Mouse (Mus musculus) kidney, embryonic 14.5 days (tissue): ENCODE measurements around the gene Taf13. TPM values are rescaled to one million over a fixed set of nuclear protein-coding genes. Genes with fewer than 3 reads are reported as not detected.

Experiments
- ATAC-seq: fragments of 200-750 bp; cut with Nextera tagmentation; 2 replicates; pipeline ENCODE4 v1.8.0; 2017; ENCODE audit warnings: moderate number of reproducible peaks, mild to moderate bottlenecking, moderate TSS enrichment, moderate library complexity; ENCODE audit not compliant: low FRiP score, low TSS enrichment
- H3K27ac ChIP-seq: fragments of 300-500 bp; sonication (generic); 2 replicates; pipeline ENCODE4 v1.5.1; 2014; ENCODE audit warnings: low read depth, mild to moderate bottlenecking, low read length, moderate library complexity, mixed read lengths
- H3K27me3 ChIP-seq: fragments of 300-500 bp; sonication (generic); 2 replicates; pipeline ENCODE4 v1.6.1; 2014; ENCODE audit warnings: mild to moderate bottlenecking, low read length; ENCODE audit not compliant: control insufficient read depth, insufficient read depth
- H3K36me3 ChIP-seq: fragments of 300-500 bp; sonication (generic); 2 replicates; pipeline ENCODE4 v1.6.1; 2014; ENCODE audit warnings: low read length, mixed read lengths; ENCODE audit not compliant: control insufficient read depth, insufficient read depth
- H3K4me1 ChIP-seq: fragments of 300-500 bp; sonication (generic); 2 replicates; pipeline ENCODE4 v1.6.1; 2014; ENCODE audit warnings: low read length, mixed read lengths; ENCODE audit not compliant: control insufficient read depth, insufficient read depth
- H3K4me2 ChIP-seq: fragments of 300-500 bp; sonication (generic); replicated peaks from 2 replicates; pipeline ENCODE4 v1.6.1; 2014; ENCODE audit warnings: low read depth, mild to moderate bottlenecking, low read length
- H3K4me3 ChIP-seq: fragments of 300-500 bp; sonication (generic); 2 replicates; pipeline ENCODE4 v1.5.1; 2014; ENCODE audit warnings: mild to moderate bottlenecking, low read length
- H3K9ac ChIP-seq: fragments of 300-500 bp; sonication (generic); 2 replicates; pipeline ENCODE4 v1.6.1; 2014; ENCODE audit warnings: low read depth, mild to moderate bottlenecking, low read length, moderate library complexity
- H3K9me3 ChIP-seq: fragments of 300-500 bp; sonication (generic); 2 replicates; pipeline ENCODE4 v1.6.1; 2016; ENCODE audit warnings: low read length; ENCODE audit not compliant: control insufficient read depth
- WGBS: fragments of 180-500 bp; shearing (Covaris S2); extraction: QIAGEN DNeasy Blood & Tissue Kit; methylation state at CpG from one replicate; pipeline ENCODE4 v1.1.7; 2014; 5-methylcytosine and 5-hydroxymethylcytosine counted together
- polyA plus RNA-seq: library from polyadenylated mRNA; unstranded; fragments of >200 nt; fragmentation: Nextera tagmentation; extraction: Ambion mirVana; gene quantifications from 2 replicates; pipeline ENCODE4 v1.2.1, GENCODE M21; 2014

Gene Taf13
- polyA plus RNA-seq, 1 experiment from 2014 or later, result 35.1 TPM

DNA sequence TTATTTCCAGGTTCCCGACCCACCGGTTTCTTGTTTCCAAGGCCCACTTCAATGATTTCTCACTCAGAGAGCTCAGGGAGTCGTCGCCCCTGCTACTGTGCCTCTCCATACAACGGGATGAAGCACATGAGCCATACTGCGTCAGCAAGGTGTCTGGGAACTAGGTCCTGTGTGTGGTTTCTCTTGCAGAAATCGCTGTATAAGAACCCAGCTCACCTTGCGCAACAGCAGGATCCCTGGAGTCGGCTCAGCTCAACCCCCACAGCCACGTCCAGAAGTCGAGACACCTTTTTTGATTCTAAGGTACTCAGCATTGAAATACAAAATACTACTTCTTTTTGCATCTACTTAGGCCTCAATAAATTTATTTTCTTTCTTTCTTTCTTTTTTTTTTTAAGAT is 29.2 kb upstream of the Taf13 start:
- no peaks in the 10 kb centered on the region for H3K27me3 ChIP-seq
- H3K27ac ChIP-seq, result no peak overlapping the region
- 82% methylated on average over 11 of the region's 11 CpGs for WGBS
- H3K9ac ChIP-seq, result no peak overlapping the region
- H3K9me3 ChIP-seq, result no peaks in the 10 kb centered on the region
- no peaks in the 10 kb centered on the region for H3K36me3 ChIP-seq
- no peaks in the 10 kb centered on the region for H3K4me1 ChIP-seq
- no peak overlapping the region for H3K4me2 ChIP-seq
- H3K4me3 ChIP-seq, result no peak overlapping the region
- ATAC-seq, result no peak

GRCm38 (mm10) chr3:108554111-108554561 is 17.4 kb upstream of the Taf13 start:
- H3K4me2 ChIP-seq, result peak overlapping the region; percentile 59
- H3K9ac ChIP-seq, result peak overlapping the region; percentile 93
- H3K4me1 ChIP-seq, result no peaks in the 10 kb centered on the region
- no peaks in the 10 kb centered on the region for H3K27me3 ChIP-seq
- H3K9me3 ChIP-seq, result no peaks in the 10 kb centered on the region
- peak overlapping the region; percentile 72 for H3K27ac ChIP-seq
- under 1% methylated on average over 40 of the region's 42 CpGs for WGBS
- peaks cover 18% of the 10 kb centered on the region for H3K36me3 ChIP-seq
- peak; percentile 73 for ATAC-seq
- H3K4me3 ChIP-seq, result peak overlapping the region; percentile 84

DNA sequence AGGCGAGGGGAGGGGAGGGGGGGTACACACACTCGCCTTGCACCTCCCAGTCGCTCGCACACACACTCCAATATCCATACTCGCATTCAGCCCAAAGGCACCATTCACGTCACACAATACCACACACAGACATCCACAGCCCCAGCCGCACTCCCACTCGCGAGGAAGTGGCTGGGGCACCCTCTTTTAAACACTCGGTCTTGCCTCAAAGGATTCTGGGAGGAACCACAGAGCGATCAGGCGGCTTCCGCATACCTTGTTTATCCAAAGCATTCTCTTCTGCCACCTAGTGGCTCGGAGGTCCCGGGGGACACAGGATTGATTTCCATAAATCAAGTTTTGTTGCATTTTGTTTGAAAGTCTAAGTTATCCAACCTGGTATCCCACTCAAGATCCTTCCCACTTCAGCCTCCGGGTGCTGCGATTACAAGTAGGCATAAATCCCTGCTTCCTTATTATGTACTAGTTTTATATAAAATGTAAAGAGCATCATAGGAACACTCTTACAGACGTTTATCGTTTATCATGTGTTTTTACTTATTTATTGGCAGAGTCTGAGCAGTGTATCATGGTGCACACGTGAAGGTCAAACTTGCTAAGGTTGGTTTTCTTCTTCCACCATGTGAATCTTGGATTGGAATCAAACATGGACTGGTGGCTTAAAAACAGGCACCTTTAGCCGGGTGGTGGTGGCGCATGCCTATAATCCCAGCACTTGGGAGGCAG is 16.7 kb upstream of the Taf13 start:
- Histone ChIP-seq H3K36me3 (peaks cover 25% of the 10 kb centered on the region), H3K27ac (peak overlapping the region; percentile 72), H3K4me3 (peak overlapping the region; percentile 84), H3K4me2 (peak overlapping the region; percentile 59), H3K27me3 (no peaks in the 10 kb centered on the region), H3K9ac (peak overlapping the region; percentile 93), H3K9me3 (no peaks in the 10 kb centered on the region), H3K4me1 (no peaks in the 10 kb centered on the region)
- WGBS, result 17% methylated on average over 22 of the region's 22 CpGs
- ATAC-seq, result peak; percentile 97

DNA sequence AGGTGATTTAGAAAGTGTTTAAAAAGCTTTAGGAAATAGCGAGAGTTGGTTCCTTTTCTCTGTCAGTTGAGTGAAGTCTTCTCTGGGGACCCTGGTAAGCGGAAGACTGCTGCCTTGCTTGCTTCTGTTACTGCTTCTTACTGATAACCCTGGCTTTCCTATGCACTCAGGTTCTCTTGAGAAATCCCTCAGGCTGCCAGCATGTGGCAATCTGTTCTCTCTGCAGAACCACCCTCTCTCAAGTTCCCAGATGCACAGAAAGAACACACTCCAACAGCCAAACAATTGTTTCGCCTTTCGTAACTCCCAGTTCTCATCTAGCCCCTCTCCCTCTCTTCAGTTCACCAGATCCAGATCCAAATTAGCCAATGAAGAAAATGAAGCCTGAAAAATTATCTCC is 13.6 kb upstream of the Taf13 start:
- no peaks in the 10 kb centered on the region for H3K27me3 ChIP-seq
- no peak overlapping the region for H3K27ac ChIP-seq
- no peak overlapping the region for H3K4me3 ChIP-seq
- H3K9me3 ChIP-seq, result no peaks in the 10 kb centered on the region
- 95% methylated on average over 4 of the region's 4 CpGs for WGBS
- no peak overlapping the region for H3K4me2 ChIP-seq
- H3K9ac ChIP-seq, result no peak overlapping the region
- peaks cover 5% of the 10 kb centered on the region for H3K4me1 ChIP-seq
- no peak for ATAC-seq
- peaks cover 32% of the 10 kb centered on the region for H3K36me3 ChIP-seq

DNA sequence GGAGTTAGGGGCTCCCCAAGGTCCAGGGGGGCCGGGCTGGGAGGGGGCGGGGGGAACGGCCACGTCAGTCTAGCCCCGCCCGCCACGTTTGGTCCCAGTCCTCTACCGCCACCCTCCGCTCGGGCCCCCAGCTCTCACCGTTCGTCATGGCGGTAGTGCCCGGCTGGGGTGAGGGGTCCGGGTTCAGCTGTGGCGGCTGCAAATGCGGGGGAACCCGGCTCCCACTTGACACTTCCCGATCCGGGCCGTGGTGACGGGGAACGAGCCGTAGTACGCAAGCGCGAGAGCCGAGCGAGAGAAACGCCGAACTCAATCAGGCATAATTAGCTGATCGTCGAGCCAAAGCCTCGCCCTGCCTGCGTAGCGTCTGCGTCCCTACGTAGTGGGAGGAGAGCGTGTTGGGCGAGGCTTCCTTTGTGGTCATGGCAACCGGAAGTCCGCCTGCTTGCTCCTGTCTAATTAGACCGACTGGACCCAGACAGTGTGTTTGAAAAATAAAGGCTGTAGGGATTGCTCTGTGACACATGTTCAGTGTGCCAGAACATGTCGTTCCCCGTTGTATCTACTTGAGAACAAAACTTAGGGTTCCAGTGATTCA is 9.3 kb upstream of the Taf13 start, which contains the start of gene Tmem167b:
Gene Tmem167b (minus strand): TSS at position 334 of the 598 bp plus-strand sequence.
- H3K4me3 ChIP-seq, result peak within 1 kb of the TSS; percentile 89
- peak within 1 kb of the TSS; percentile 83 for H3K9ac ChIP-seq
- peak within 1 kb of the TSS; percentile 93 for H3K27ac ChIP-seq
- H3K27me3 ChIP-seq, result no peaks in the 10 kb centered on the region
- WGBS, result under 1% methylated on average over 44 of the region's 45 CpGs
- peaks cover 30% of the 10 kb centered on the region for H3K36me3 ChIP-seq
- peaks cover 5% of the 10 kb centered on the region for H3K4me1 ChIP-seq
- H3K4me2 ChIP-seq, result peak within 1 kb of the TSS; percentile 83
- ATAC-seq, result peak; percentile 98
- no peaks in the 10 kb centered on the region for H3K9me3 ChIP-seq

DNA sequence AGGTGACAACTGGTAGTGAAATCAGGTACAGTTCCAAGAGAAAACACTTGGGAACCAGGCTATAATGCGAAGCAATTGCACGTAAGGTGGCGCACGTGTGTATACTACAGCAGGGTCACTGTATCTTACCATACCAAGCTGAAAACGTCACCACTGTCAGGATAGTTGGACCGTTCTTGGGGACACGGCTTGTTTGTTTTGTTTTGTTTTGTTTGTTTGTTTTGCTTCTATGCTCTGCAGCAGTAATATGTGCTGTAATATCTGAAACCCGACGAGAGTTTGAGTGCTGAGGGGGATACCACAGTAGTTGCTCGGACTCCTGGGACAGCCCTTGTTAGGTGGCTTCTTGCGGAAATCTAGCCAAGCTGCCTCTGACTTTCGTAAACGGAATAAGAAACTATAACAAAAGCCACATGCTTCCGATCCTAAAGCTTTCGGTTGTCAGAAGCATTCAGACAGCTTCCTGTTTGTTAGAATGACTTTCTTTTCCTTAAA is 8.7 kb upstream of the Taf13 start:
- 12% methylated on average over 15 of the region's 15 CpGs for WGBS
- H3K36me3 ChIP-seq, result peaks cover 24% of the 10 kb centered on the region
- H3K4me3 ChIP-seq, result peak overlapping the region; percentile 89
- peak; percentile 60 for ATAC-seq
- no peaks in the 10 kb centered on the region for H3K9me3 ChIP-seq
- peak overlapping the region; percentile 53 for H3K9ac ChIP-seq
- H3K27me3 ChIP-seq, result no peaks in the 10 kb centered on the region
- H3K4me1 ChIP-seq, result peaks cover 5% of the 10 kb centered on the region
- H3K27ac ChIP-seq, result peak overlapping the region; percentile 93
- H3K4me2 ChIP-seq, result peak overlapping the region; percentile 83

DNA sequence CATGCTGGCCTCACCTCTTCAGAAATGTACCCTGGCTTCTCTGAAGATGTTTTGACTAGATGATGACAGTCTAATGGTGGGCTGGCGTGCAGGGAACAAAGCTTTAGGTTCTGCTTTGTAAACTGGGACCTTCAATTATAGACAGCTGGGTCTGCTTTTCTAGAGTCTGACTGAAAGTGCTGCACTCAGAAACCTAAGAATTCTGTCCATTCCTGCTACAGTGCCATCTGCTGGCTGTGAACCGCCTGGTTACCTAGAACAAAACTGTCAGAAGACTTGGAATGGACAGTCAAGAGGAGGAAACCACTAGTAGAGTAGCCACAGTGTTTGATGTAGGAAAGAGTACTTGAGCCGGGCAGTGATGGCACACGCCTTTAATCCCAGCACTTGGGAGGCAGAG is 8.2 kb upstream of the Taf13 start:
- WGBS, result 8% methylated on average over 4 of the region's 4 CpGs
- Histone ChIP-seq H3K36me3 (peaks cover 20% of the 10 kb centered on the region), H3K27ac (peak overlapping the region; percentile 93), H3K9ac (peak overlapping the region; percentile 53), H3K9me3 (no peaks in the 10 kb centered on the region), H3K4me3 (peak overlapping the region; percentile 89), H3K4me1 (peaks cover 5% of the 10 kb centered on the region), H3K27me3 (no peaks in the 10 kb centered on the region), H3K4me2 (peak overlapping the region; percentile 83)
- ATAC-seq, result peak; percentile 11; the same call in 1 of the 2 replicates

DNA sequence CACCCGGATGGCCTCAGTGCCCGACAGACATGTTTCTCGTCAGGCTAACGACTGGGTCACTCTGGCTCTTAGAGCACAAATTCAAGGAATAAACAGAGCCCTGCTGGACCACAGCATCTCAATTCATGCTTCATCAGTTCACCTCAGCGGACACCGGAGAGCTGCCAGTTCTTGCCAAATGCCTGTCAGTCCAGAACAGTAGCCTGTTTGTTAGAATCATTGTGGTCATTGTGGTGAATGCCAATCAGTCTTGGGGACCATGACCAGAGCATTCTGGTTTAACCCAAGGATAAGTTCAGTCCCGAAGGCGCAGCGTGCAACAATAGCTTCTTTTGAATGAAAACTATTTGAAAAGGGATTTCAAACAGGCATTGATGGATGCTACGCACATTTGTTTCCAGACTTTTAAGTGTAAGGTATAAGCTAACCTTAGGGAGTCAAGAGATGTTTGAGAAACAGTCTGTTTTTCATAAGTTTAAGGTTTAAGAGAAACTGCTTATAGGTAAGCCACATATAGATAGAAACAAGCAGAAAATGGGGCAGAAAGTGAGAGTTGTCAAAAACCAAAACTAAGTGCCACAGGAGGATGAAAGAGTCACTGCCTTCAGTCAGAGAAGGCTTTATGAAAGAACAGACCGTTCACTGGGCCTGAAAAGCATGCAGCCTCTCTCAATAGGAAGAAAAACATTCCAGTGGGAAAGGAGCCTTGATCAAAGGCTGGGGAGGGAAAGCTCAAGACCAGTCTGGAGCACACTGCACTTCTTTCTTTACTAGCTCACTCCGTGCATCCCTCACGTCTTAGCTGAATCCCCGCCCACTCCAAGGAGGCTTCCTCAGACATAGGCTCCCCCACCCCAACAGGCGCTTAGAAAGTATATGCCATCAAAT is 3.3 kb upstream of the Taf13 start:
- no peak for ATAC-seq
- 58% methylated on average over 15 of the region's 15 CpGs for WGBS
- H3K4me3 ChIP-seq, result no peak overlapping the region
- no peak overlapping the region for H3K4me2 ChIP-seq
- no peaks in the 10 kb centered on the region for H3K27me3 ChIP-seq
- no peaks in the 10 kb centered on the region for H3K9me3 ChIP-seq
- H3K9ac ChIP-seq, result no peak overlapping the region
- no peaks in the 10 kb centered on the region for H3K36me3 ChIP-seq
- no peak overlapping the region for H3K27ac ChIP-seq
- peaks cover 10% of the 10 kb centered on the region for H3K4me1 ChIP-seq
